Mouse (Mus musculus): ENCODE measurements around the gene Rtn1. TPM values are rescaled to one million over a fixed set of nuclear protein-coding genes. Genes with fewer than 3 reads are reported as not detected.

Gene Rtn1
- polyA plus RNA-seq (2012; ENCODE audit: insufficient read depth, insufficient read length, low replicate concordance, missing spikeins), result 402 TPM in 1 of 2 replicates, not detected in the other

DNA sequence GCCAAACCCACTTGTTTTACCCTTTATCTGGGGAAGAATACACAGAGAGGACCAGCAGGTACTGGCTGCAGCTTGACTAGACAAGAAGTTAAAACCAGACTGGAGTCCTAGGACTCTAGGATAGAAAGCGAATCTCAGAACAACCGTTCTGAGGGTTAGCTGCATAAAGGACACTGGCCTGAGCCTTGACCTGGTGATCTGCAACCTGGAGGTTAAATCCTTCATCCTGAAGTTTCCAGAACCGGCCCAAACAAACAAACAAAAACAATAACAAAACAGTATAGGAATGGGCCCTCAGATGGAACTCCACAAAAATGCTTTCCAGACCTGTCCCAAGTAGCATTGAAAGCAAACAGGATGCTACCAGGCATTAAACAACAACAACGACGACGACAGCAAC lies at the start of gene Rtn1:
Gene Rtn1 (minus strand): TSS at position 101 of the 400 bp plus-strand sequence.
- H3K4me1 ChIP-seq (ENCODE audit: control insufficient read depth, insufficient read depth, low read length), result peaks cover 5% of the 10 kb centered on the region; the same call in 1 of the 2 replicates
- TF ChIP-seq CTCF (IDR thresholded peaks at IDR 0.05; ENCODE audit: insufficient read depth, low read depth, low read length), result no peak
- TF ChIP-seq POLR2A (IDR thresholded peaks at IDR 0.05; ENCODE audit: insufficient read depth, low read depth, low read length), result no peak
- H3K27ac ChIP-seq (ENCODE audit: insufficient read depth, low read depth, low read length), result peak within 1 kb of the TSS; percentile 38
- 43% methylated on average over 6 of the region's 6 CpGs for WGBS
- peak within 1 kb of the TSS; percentile 80 for H3K4me3 ChIP-seq (ENCODE audit: insufficient read depth, low read depth, low read length)

DNA sequence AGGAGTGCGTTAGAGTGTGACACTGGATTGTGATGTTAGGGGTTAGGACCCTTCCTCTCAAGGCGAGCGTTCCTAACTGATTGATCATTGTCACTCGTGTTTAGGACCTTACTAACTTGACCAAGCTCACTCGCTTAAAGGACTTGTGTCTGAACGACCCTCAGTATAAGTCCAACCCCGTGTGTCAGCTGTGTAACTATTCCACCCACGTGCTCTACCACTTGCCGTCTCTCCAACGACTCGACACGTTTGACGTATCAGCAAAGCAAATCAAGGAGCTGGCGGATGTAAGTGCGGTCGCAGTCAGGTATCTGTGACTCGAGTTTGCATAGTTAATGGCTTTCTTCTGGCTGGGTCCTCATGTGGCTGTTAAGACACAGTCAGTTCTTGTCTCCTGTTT lies 45.1 kb upstream of the Rtn1 start:
- H3K27ac ChIP-seq (ENCODE audit: insufficient read depth, low read depth, low read length), result no peak overlapping the region
- TF ChIP-seq CTCF (IDR thresholded peaks at IDR 0.05; ENCODE audit: insufficient read depth, low read depth, low read length) (no peak), POLR2A (IDR thresholded peaks at IDR 0.05; ENCODE audit: insufficient read depth, low read depth, low read length) (no peak)
- WGBS, result 87% methylated on average over 17 of the region's 17 CpGs
- H3K4me3 ChIP-seq (ENCODE audit: insufficient read depth, low read depth, low read length), result no peak overlapping the region
- H3K4me1 ChIP-seq (ENCODE audit: control insufficient read depth, insufficient read depth, low read length), result no peaks in the 10 kb centered on the region

DNA sequence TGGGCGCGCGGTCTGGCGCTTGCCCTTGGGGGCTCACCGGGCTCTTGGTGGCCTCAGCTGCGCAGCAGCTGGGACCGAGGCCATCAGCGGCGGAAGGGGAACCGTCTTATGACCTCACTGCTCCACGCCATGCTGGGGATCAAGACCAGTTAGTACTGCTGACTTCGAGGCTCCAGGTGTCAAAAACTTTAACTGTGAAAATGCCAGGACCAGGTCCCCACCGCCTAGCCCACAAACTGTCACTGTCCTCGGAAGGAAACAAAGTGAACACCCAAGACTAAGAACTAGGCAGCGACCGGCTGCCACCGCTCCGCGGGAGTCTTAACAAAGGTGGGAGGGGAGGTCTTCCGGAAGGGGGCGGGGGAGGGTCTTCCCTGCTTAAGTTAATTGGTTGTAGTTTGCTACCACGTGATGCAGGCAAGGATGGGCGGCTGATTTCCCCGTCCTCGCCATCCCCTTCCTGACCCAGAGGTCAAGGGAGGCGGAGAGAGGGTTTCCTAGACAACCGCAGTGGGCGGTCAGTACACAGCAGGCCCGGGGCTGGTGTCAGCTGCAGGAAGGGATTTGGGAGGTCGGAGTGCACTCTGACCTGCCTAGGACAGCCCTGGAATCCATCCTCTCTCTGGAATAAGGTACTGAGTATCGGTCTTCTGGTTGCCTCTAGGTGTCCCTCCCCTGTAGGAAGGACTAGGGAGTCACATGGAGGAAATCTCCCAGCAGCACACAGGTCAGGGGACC lies 33.2 kb upstream of the Rtn1 start, which contains the start of gene Lrrc9:
Gene Lrrc9 (plus strand): TSS at position 28 of the 738 bp plus-strand sequence.
- TF ChIP-seq CTCF (IDR thresholded peaks at IDR 0.05; ENCODE audit: insufficient read depth, low read depth, low read length) (no peak), POLR2A (IDR thresholded peaks at IDR 0.05; ENCODE audit: insufficient read depth, low read depth, low read length) (0 out of 2 replicates have a peak, but pooled peaks have one; percentile 27)
- Histone ChIP-seq H3K4me3 (ENCODE audit: insufficient read depth, low read depth, low read length) (peak within 1 kb of the TSS; percentile 47), H3K4me1 (ENCODE audit: control insufficient read depth, insufficient read depth, low read length) (peaks cover 8% of the 10 kb centered on the region), H3K27ac (ENCODE audit: insufficient read depth, low read depth, low read length) (no peak within 1 kb of the TSS)
- 3% methylated on average over 31 of the region's 31 CpGs for WGBS

DNA sequence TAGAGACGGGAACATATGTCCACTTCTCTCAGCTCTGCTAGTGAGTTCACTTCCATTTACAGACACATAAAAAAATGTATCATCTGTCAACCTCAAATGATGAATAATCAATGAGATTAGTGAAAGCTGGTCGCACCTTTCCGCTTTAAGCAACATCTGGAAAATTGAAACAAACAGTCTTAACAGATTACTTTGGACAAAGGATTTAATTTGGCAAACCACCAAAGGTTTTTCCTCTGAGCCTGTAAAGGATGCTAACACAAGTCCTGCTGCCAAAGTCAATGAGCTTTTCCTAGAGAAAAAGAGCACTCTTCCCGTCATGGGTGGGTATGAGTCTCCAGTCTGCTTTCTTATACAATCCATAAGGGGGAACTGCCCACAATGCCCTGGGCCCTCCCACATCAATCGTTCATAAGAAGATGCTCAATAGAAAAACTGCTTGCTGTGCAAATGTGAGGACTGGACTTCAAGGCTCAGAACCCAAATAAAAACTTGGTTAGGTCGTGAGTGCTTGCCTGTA lies 30.2 kb upstream of the Rtn1 start:
- TF ChIP-seq CTCF (IDR thresholded peaks at IDR 0.05; ENCODE audit: insufficient read depth, low read depth, low read length) (no peak), POLR2A (IDR thresholded peaks at IDR 0.05; ENCODE audit: insufficient read depth, low read depth, low read length) (no peak)
- 62% methylated on average over 6 of the region's 6 CpGs for WGBS
- Histone ChIP-seq H3K27ac (ENCODE audit: insufficient read depth, low read depth, low read length) (no peak overlapping the region), H3K4me1 (ENCODE audit: control insufficient read depth, insufficient read depth, low read length) (peaks cover 8% of the 10 kb centered on the region), H3K4me3 (ENCODE audit: insufficient read depth, low read depth, low read length) (no peak overlapping the region)

DNA sequence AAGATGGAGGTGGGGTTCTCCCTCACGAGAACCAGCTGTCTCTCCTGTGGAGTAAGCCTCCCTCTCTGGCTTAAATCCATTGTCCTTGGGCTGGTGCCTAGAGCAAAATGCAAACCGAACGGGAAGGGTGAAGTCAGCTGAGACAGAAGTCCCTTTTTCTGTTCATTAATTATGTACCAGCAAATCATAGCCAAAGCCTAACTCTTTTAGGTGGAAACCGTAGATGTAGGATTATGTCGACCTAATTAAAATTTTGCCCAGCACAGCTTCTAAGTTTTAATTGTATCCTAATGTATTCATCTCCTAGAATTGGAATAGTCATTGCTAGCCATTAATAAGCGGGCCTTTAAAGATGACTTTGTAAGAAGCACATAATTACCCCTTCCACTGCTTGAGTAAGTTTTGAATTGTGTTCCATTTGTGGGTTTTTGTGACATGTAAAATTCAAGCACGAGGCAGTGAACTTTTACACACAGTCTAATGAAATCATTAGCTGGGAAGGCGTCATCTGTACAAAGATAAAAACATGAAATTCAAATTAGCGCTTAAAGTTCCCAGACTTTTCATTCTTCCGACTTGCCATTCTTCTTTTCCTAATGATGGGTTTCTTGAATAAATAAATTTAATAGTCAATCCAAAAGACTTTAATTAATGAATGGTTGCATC lies 29.0 kb upstream of the Rtn1 start:
- no peak overlapping the region for H3K27ac ChIP-seq (ENCODE audit: insufficient read depth, low read depth, low read length)
- no peak for TF ChIP-seq CTCF (IDR thresholded peaks at IDR 0.05; ENCODE audit: insufficient read depth, low read depth, low read length)
- TF ChIP-seq POLR2A (IDR thresholded peaks at IDR 0.05; ENCODE audit: insufficient read depth, low read depth, low read length), result no peak
- WGBS, result 40% methylated on average over 10 of the region's 10 CpGs
- peaks cover 8% of the 10 kb centered on the region for H3K4me1 ChIP-seq (ENCODE audit: control insufficient read depth, insufficient read depth, low read length)
- H3K4me3 ChIP-seq (ENCODE audit: insufficient read depth, low read depth, low read length), result no peak overlapping the region

DNA sequence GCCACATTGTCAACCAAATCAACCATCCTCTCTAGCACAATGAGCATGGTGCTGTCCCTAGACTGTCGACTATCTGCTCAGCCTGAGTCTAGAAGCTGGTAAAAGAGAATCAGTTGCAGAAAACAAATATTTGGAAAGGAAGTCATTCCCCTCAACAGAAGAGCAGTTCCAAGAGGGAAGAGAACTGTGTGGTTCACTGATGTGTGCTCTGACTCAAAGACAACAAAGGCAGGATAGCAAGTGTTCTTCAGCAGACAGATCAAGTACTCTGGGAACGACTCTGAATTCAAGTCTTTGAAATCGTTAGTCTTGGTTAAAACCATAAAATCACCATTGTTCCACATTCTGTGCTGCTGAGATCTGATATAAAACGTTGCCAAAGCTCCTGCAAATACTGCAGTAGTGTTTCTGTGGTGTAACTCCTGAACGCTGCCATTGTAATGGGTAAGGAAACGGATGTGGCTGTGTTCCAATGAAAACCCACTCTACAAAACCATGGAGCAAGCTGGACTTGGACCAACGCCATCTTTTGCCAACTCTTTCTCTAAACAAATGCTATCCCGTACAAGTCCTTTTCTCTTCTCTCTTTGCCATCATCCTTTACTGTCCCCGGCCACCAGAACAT lies 24.5 kb upstream of the Rtn1 start:
- TF ChIP-seq POLR2A (IDR thresholded peaks at IDR 0.05; ENCODE audit: insufficient read depth, low read depth, low read length), result no peak
- TF ChIP-seq CTCF (IDR thresholded peaks at IDR 0.05; ENCODE audit: insufficient read depth, low read depth, low read length), result no peak
- H3K4me1 ChIP-seq (ENCODE audit: control insufficient read depth, insufficient read depth, low read length), result no peaks in the 10 kb centered on the region; the same call in 1 of the 2 replicates
- no peak overlapping the region for H3K27ac ChIP-seq (ENCODE audit: insufficient read depth, low read depth, low read length)
- 24% methylated on average over 9 of the region's 9 CpGs for WGBS
- H3K4me3 ChIP-seq (ENCODE audit: insufficient read depth, low read depth, low read length), result no peak overlapping the region

DNA sequence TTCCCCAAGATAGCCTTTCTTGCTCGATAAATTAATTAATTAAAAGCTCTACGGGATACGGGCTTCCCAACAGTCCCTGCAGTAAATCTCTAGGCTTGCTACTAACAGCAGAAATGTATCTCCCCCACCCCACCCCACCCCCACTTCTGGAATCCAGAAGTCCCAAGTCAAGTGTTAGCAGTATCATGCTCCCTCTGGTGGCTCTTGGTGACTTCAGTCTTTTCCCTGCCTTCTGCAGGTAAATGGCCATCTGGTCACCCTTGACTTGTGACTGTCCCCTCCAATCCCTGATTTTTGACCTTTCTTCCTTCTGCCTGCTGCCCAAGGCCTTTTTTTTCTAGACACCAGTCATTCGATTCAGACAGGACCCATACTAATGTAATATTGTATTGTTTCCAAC lies 23.4 kb upstream of the Rtn1 start:
- H3K4me3 ChIP-seq (ENCODE audit: insufficient read depth, low read depth, low read length), result no peak overlapping the region
- no peak overlapping the region for H3K27ac ChIP-seq (ENCODE audit: insufficient read depth, low read depth, low read length)
- TF ChIP-seq POLR2A (IDR thresholded peaks at IDR 0.05; ENCODE audit: insufficient read depth, low read depth, low read length) (no peak), CTCF (IDR thresholded peaks at IDR 0.05; ENCODE audit: insufficient read depth, low read depth, low read length) (no peak)
- peaks cover 2% of the 10 kb centered on the region; the same call in 1 of the 2 replicates for H3K4me1 ChIP-seq (ENCODE audit: control insufficient read depth, insufficient read depth, low read length)
- WGBS, result 86% methylated on average over 4 of the region's 4 CpGs

DNA sequence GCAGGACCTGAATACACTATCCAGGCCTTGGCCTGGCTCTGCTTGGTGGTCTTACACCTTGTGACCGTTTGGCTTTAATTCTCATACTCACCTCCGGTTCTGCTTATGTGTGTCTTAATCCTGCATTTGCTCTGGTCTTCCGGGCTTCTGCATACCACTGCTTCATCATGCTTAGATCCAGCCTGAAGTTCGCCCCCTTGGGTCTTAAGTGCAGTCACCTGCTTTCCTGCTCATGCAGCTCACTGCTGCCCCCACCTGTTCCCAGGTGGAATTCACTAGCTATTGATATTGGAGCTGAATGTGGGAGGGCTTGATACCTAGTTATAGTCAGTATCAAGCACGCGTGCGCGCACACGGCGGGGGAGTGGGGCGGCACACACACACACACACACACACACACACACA lies 18.9 kb upstream of the Rtn1 start:
- H3K4me3 ChIP-seq (ENCODE audit: insufficient read depth, low read depth, low read length), result no peak overlapping the region
- WGBS, result 14% methylated on average over 11 of the region's 11 CpGs
- peaks cover 2% of the 10 kb centered on the region; the same call in 1 of the 2 replicates for H3K4me1 ChIP-seq (ENCODE audit: control insufficient read depth, insufficient read depth, low read length)
- no peak overlapping the region for H3K27ac ChIP-seq (ENCODE audit: insufficient read depth, low read depth, low read length)
- TF ChIP-seq CTCF (IDR thresholded peaks at IDR 0.05; ENCODE audit: insufficient read depth, low read depth, low read length) (peak; percentile 56; the same call in 1 of the 2 replicates), POLR2A (IDR thresholded peaks at IDR 0.05; ENCODE audit: insufficient read depth, low read depth, low read length) (no peak)

Measured in olfactory bulb, adult 2 months (tissue).